Mouse (Mus musculus) spleen, adult 2 months (tissue): Measurements from ENCODE around the gene Dixdc1. TPM values are rescaled to one million over a fixed set of nuclear protein-coding genes. Genes with fewer than 3 reads are reported as not detected.

Experiments used
- DNase-seq, 2 experiments: peaks; one replicate each; pipeline versions ENCODE4 v3.0.0 to v3.0.0-alpha.2; 2012 to 2021; ENCODE audit warnings: low spot score in 2 of 2, low read depth in 1 of 2
- H3K27ac ChIP-seq: fragments of 200-500 bp; 2 replicates; pipeline ENCODE4 v1.5.1; 2012; ENCODE audit warnings: low read length, inconsistent platforms; ENCODE audit not compliant: insufficient read depth
- H3K27me3 ChIP-seq: fragments of 200-500 bp; 2 replicates; pipeline ENCODE4 v1.6.1; 2012; ENCODE audit warnings: mild to moderate bottlenecking, moderate library complexity, low read length, inconsistent platforms; ENCODE audit not compliant: control insufficient read depth, insufficient read depth
- H3K36me3 ChIP-seq: fragments of 200-500 bp; 2 replicates; pipeline ENCODE4 v1.6.1; 2012; ENCODE audit warnings: mild to moderate bottlenecking, low read length, inconsistent platforms; ENCODE audit not compliant: control insufficient read depth, insufficient read depth
- H3K4me1 ChIP-seq: fragments of 200-500 bp; 2 replicates; pipeline ENCODE4 v1.6.1; 2011; ENCODE audit warnings: inconsistent platforms; ENCODE audit not compliant: control insufficient read depth, insufficient read depth, insufficient read length
- H3K4me3 ChIP-seq: fragments of 200-500 bp; 2 replicates; pipeline ENCODE4 v1.5.1; 2011; ENCODE audit warnings: mild to moderate bottlenecking, inconsistent platforms; ENCODE audit not compliant: insufficient read depth, insufficient read length; ENCODE audit errors: extremely low read depth
- CTCF ChIP-seq: fragments of 200-500 bp; IDR thresholded peaks from 2 replicates; pipeline ENCODE4 v1.5.1; 2011; ENCODE audit warnings: mild to moderate bottlenecking, inconsistent platforms; ENCODE audit not compliant: insufficient read depth, insufficient read length, insufficient replicate concordance; ENCODE audit errors: extremely low read depth
- POLR2A ChIP-seq: fragments of 200-500 bp; IDR thresholded peaks from 2 replicates; pipeline ENCODE4 v1.6.1; 2011; ENCODE audit warnings: low read depth, low read length, inconsistent platforms
- WGBS: fragments of 180-500 bp; shearing (Covaris S2); methylation state at CpG from one replicate; pipeline ENCODE4 v1.1.7; 2018; 5-methylcytosine and 5-hydroxymethylcytosine counted together
- polyA plus RNA-seq: library from polyadenylated mRNA; depleted of rRNA; stranded (reverse); fragments of >200 nt; gene quantifications from 2 replicates; pipeline ENCODE4 v1.2.3, GENCODE M21; 2012

The Dixdc1 gene
- polyA plus RNA-seq, 1 experiment, result 0.35 TPM

DNA sequence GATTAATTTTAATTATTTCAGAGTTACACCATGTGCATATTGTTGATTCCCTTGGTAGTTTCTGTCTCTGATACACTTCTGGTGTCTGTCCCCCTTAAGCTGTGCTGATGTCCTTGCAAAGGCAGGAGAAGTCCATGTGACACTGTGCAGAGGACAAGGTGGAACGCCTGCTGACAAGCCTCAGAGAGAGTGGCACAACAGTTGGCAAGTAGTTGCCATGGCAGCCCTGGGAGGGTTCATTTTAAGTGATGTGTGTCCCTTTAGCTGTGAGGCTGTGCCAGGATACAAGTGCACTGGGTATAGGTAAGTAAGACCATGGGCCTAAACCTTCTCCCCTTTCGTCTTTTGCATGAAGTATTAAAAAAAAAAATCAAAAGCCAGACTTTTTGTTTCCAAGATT is 30.7 kb upstream of the Dixdc1 start:
- Histone ChIP-seq H3K36me3 (no peaks in the 10 kb centered on the region), H3K27me3 (no peaks in the 10 kb centered on the region), H3K27ac (no peak overlapping the region), H3K4me1 (peaks cover 4% of the 10 kb centered on the region), H3K4me3 (no peak overlapping the region)
- DNase-seq, result no peak
- TF ChIP-seq CTCF (no peak), POLR2A (no peak)
- 89% methylated on average over 2 of the region's 2 CpGs for WGBS

DNA sequence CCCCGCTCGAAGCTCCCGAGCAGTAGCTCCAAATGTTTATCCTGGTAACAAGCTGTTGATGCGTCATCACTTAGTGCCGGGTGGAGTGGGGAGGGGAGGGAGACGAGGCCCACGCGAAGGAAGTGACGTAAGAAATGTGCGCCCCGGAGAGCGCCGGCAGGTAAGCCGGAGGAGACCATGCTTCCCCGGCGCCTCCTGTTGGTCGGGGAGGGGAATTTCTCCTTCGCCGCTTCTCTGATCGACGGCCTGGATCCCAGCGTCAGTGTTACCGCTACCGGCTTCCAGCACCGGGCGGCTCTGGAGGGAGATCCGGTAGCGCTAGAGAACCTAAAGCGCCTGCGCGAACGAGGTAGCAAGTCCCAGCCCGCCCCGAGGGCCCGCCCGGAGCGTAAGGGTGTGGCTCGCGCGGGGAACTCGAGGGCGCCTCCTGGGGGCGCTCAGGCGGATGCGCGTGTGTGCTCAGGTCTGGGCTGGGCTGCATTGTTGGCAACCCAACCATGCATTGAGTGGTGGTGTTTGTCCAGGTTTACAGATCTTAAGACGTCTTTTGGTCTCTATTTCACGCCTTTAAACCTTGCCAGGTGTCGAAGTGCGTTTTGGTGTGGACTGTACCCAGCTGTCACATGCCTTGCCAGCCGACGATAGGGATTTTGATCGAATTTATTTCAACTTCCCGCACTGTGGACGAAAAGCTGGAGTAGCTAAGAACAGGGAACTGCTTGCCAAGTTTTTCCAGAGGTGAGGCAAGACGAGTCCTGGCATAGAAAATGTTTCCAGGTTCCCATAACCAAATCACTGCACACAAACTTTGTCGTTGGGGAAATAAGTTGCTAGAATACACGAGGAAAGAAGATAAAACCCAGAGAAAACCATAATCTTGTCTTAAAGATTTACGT is 29.0 kb upstream of the Dixdc1 start, which contains the start of gene Fdxacb1:
Fdxacb1 (plus strand) TSS at position 130 of the 896 bp plus-strand sequence.
- WGBS, result 5% methylated on average over 59 of the region's 59 CpGs
- peaks cover 4% of the 10 kb centered on the region; the same call in 1 of the 2 replicates for H3K36me3 ChIP-seq
- H3K27ac ChIP-seq, result peak within 1 kb of the TSS; percentile 94
- TF ChIP-seq CTCF (peak; percentile 72), POLR2A (peak; percentile 14; the same call in 1 of the 2 replicates)
- no peaks in the 10 kb centered on the region; the same call in 1 of the 2 replicates for H3K4me1 ChIP-seq
- peak within 1 kb of the TSS; percentile 67 for H3K4me3 ChIP-seq
- peak; percentile 96 to 97 for DNase-seq
- no peaks in the 10 kb centered on the region for H3K27me3 ChIP-seq

DNA sequence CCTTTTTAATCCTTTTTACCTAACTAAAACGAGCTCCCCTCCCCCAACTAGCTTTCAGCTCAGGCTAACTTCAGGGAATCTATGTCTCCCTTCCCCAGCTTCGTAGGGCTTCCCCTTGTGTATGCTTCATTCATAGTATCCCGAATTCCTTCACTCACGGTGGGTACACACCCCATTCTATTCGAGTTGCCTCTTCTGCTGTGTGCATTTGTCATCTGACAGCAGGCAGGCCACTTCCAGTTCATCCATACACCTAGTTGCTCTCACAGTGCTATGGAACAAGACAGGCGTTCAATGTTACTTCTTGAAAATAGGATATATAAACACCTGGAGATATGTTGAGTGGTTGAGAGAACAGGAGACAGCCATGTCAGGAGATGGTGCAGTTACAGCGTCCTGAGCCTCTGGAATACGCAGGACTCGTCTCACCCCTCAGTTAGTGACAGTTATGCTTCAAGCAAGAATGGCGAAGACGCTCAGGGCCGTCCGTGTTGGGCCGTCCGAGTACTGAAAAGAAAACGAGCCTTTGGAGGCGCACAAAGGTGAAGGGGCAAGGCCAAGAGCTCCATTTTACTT is 28.3 kb upstream of the Dixdc1 start:
- no peaks in the 10 kb centered on the region; the same call in 1 of the 2 replicates for H3K4me1 ChIP-seq
- H3K4me3 ChIP-seq, result peak overlapping the region; percentile 67
- no peaks in the 10 kb centered on the region for H3K27me3 ChIP-seq
- TF ChIP-seq POLR2A (no peak), CTCF (no peak)
- H3K36me3 ChIP-seq, result peaks cover 4% of the 10 kb centered on the region; the same call in 1 of the 2 replicates
- DNase-seq, result no peak
- WGBS, result 2% methylated on average over 17 of the region's 17 CpGs
- H3K27ac ChIP-seq, result peak overlapping the region; percentile 94

DNA sequence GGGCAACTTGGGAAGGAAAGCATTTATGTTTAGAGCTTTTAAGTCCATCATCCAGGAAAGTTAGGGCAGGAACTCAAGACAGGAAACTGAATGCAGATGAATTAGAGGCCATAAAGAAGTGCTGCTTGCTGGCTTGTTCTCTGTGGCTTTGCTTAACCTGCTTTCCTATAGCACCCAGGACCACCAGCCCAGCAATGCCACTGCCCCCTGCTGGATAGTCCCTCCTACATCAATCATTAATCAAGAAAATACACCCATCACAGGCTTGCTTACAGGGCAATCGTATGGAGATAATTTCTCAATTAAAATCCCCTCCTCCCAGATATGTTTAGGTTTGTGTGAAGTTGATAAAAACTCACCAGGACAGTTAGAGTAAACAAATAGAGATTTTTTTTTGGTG is 24.0 kb upstream of the Dixdc1 start:
- TF ChIP-seq CTCF (no peak), POLR2A (no peak)
- 87% methylated on average over 1 of the region's 1 CpGs for WGBS
- Histone ChIP-seq H3K27me3 (no peaks in the 10 kb centered on the region), H3K27ac (no peak overlapping the region), H3K4me3 (no peak overlapping the region), H3K4me1 (no peaks in the 10 kb centered on the region), H3K36me3 (peaks cover 4% of the 10 kb centered on the region; the same call in 1 of the 2 replicates)
- no peak for DNase-seq

DNA sequence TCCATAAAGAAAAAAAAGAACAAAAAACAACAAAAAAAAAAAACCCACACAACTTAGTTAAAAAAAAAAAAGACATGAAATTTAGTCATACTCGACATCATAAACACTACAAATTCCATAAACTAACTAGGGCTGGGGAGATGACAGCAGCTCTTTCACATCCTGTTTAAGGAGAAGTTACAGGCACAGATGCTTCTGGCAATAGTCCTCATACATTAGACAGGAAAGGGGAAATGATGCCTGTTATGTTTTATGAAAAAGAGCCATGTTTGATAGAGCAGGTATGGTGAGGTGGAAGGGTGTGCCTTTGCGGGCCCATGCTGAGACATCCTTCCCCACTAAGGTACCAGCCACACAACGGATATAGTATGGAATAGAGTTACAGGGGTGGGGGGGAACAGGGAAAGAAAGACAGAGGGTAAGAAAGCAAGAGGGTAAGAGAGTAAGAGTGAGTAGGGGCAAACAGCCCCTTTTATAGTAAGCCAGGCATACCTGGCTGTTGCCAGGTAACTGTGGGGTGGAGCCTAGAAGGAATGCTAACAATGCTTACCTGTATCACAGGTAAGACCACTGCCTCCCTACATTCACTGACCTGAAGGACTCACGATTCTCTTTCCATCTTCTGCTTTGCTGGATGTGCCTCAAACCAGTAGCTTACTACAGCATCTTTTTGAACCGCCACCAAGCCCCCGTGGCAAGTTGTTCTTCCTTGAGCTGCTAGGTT is 22.4 kb upstream of the Dixdc1 start:
- H3K4me1 ChIP-seq, result no peaks in the 10 kb centered on the region
- H3K4me3 ChIP-seq, result no peak overlapping the region
- WGBS, result 70% methylated on average over 6 of the region's 6 CpGs
- peaks cover 4% of the 10 kb centered on the region; the same call in 1 of the 2 replicates for H3K36me3 ChIP-seq
- no peaks in the 10 kb centered on the region for H3K27me3 ChIP-seq
- DNase-seq, result no peak
- H3K27ac ChIP-seq, result no peak overlapping the region
- TF ChIP-seq POLR2A, result no peak
- TF ChIP-seq CTCF, result no peak

DNA sequence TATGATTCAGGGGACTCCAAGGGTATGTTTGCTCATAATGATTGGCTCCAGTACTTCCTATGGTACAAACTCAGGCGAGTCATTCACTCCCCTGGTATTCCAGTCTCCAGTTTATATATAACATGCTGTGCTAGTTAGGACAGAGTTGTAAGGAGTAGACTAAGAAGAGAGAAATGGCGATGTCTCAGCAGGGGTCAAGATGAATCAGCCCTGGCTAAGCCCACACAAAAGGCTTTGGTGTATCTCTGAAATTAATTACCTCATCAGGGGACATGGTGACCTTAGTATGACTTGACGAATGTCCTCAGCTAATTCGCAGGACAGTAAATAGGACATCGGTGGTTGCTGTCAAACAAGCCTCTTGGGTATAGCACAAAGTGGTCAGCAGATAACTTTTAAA is 17.4 kb upstream of the Dixdc1 start:
- no peak for DNase-seq
- TF ChIP-seq CTCF (no peak), POLR2A (no peak)
- H3K4me3 ChIP-seq, result no peak overlapping the region
- H3K27me3 ChIP-seq, result no peaks in the 10 kb centered on the region
- H3K27ac ChIP-seq, result no peak overlapping the region
- H3K4me1 ChIP-seq, result no peaks in the 10 kb centered on the region
- WGBS, result 76% methylated on average over 5 of the region's 5 CpGs
- H3K36me3 ChIP-seq, result no peaks in the 10 kb centered on the region
